Mouse (Mus musculus): ENCODE results near the gene Kank1.

- TF ChIP-seq CTCF (IDR thresholded peaks at IDR 0.05; ENCODE audit: low read depth) (no peak), EP300 (IDR thresholded peaks at IDR 0.05; ENCODE audit: low read depth) (no peak)
Measured at GRCm38 (mm10) chr19:25386679-25387470, 150.1 kb downstream of the Kank1 start.
